Mouse (Mus musculus): ENCODE data around the gene Capn3. TPM values are rescaled to one million over a fixed set of nuclear protein-coding genes. Genes with fewer than 3 reads are reported as not detected.

The Capn3 gene
- total RNA-seq, 2 experiments from 2014 or later = 19.8 to 20.9 TPM

DNA sequence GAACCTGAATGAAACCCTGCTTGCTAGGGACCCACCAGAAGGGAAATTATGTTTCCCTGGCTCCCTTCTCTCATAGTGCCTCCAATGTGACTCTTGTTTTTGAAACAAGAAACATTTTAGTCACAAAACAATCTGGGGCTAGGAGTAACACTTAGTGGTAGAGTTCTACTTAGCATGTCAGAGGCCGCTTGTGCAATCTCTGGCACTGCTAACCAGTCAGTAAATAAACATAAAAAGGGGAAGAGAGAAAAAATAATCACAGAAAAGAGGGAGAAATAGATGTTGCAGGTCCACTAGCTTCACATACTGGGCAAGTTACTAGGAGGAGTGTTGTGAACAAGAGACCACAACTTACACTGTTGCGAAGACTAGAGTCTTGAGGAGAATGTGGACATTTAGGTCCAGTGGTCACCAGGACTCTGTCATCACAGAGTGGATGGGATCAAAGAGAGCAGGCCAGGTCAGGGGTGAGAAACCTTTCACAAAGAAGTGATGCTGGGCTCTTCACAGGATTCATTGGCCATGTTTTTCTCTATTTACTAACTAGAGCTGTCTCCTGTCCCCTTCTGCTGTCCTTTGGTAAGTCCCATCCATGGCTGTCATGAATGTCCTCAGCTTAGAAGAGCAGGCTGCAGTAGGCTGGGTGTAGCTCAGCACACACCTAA lies 9.0 kb downstream of the Capn3 start:
- H3K27ac ChIP-seq = no peak overlapping the region
- no peak for DNase-seq (ENCODE audit: low spot score in 2 of 2)
- TF ChIP-seq CTCF (conservative IDR thresholded peaks at IDR 0.05) = no peak
- no peak overlapping the region for H3K4me3 ChIP-seq

DNA sequence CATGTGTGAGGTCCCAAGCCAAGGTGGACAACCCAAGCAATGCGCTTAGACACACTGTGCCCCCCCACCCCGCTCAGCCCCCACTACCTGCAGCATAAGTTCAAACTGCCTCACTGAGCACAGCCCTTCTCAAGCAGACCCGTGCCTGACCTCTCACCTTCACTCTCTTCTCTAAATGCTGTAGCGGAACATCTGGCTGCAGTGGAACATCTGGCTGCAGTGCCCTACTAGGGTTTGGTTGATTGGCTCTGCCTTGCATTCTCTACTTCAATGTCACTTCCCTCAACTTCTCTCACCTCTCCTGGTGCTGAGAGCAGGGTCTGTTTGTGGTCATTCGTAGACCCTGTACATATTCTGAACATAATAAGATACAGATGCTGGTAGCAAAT lies 9.6 kb downstream of the Capn3 start:
- no peak overlapping the region for H3K4me3 ChIP-seq
- no peak for DNase-seq (ENCODE audit: low spot score in 2 of 2)
- TF ChIP-seq CTCF (conservative IDR thresholded peaks at IDR 0.05) = no peak
- H3K27ac ChIP-seq = no peak overlapping the region

DNA sequence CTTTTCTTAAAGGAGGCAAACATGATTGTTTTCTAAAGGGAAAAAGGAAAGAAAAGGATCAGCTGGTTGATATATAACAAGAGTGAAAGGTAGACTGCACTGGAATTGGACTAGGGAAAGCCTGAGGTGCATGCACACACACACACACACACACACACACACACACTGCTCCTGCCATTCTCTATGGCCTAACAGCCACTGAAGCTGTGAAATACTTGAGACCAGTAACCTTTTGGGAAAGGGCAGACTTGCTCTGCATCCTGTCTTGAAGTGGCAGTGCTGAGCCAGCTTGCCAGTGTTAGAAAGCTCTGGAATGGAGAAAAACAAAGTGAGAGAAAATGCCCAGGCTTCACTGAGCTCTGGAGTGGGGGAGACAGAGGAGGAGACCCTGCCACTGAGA lies 12.2 kb downstream of the Capn3 start:
- DNase-seq (ENCODE audit: low spot score in 2 of 2) = no peak

DNA sequence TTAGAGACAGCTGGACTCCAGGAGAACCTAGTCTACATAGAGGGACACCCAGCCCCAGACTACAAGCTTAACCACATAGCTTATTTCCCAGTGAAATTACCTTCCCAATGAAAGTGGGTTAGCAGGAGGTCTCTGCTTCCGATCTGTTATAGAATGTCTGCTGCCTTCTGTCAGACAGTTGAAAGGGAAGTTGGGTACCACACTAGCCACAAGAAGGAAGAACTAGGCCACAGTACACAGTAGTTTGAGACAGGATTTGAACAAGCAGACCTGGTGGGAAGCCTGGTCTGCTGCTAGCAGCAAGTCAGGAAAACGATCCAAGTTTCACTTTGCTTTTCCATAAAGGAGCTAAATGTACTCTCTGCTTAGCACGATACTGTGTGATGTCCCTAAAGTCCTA lies 13.4 kb downstream of the Capn3 start:
- no peak overlapping the region for H3K4me3 ChIP-seq
- no peak for DNase-seq (ENCODE audit: low spot score in 2 of 2)
- no peak for TF ChIP-seq CTCF (conservative IDR thresholded peaks at IDR 0.05)
- no peak overlapping the region for H3K27ac ChIP-seq

More for the DNA sequence above, 12.2 kb downstream of the Capn3 start:
- TF ChIP-seq CTCF (conservative IDR thresholded peaks at IDR 0.05) = no peak
- Histone ChIP-seq H3K27ac (no peak overlapping the region), H3K4me3 (no peak overlapping the region)

DNA sequence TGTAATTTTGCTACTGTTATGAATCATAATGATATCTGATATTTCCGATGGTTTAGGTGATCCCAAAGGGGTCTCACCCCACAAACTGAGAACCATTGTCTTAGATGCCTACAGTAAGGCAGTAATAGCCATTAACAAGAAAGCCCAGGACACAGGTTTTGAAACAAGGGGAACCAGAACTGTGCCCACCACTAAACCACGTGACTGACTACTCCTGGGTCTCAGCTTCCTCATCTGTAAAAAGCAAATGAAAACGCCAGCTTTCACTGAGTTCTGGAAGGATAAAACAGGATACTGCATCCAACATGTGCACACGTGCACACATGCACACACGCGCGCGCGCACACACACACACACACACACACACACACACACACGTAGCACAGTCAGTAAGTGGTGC lies 13.9 kb downstream of the Capn3 start:
- H3K4me3 ChIP-seq = no peak overlapping the region
- TF ChIP-seq CTCF (conservative IDR thresholded peaks at IDR 0.05) = no peak

DNA sequence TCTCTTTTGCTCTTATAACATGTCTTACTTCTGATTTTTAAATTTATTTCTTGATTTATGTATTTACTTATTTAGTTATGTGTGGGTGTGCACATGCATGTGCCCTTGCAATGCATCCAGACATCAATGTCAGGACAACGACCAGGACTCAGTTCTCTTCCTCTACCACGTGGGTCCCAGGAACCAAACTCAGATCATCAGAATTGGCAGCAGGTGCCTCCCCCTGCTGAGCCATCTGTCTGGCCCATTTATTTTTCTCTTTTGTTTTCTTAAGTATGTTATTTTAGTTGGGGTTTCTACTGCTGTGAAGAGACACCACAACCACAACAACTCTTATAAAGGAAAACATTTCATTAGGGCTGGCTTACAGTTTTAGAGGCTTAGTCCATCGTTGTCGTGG lies 15.0 kb downstream of the Capn3 start:
- DNase-seq (ENCODE audit: low spot score in 2 of 2) = no peak
- no peak for TF ChIP-seq CTCF (conservative IDR thresholded peaks at IDR 0.05)
- no peak overlapping the region for H3K4me3 ChIP-seq
- H3K27ac ChIP-seq = no peak overlapping the region

More for the DNA sequence above, 13.9 kb downstream of the Capn3 start:
- no peak overlapping the region for H3K27ac ChIP-seq
- DNase-seq (ENCODE audit: low spot score in 2 of 2) = no peak

DNA sequence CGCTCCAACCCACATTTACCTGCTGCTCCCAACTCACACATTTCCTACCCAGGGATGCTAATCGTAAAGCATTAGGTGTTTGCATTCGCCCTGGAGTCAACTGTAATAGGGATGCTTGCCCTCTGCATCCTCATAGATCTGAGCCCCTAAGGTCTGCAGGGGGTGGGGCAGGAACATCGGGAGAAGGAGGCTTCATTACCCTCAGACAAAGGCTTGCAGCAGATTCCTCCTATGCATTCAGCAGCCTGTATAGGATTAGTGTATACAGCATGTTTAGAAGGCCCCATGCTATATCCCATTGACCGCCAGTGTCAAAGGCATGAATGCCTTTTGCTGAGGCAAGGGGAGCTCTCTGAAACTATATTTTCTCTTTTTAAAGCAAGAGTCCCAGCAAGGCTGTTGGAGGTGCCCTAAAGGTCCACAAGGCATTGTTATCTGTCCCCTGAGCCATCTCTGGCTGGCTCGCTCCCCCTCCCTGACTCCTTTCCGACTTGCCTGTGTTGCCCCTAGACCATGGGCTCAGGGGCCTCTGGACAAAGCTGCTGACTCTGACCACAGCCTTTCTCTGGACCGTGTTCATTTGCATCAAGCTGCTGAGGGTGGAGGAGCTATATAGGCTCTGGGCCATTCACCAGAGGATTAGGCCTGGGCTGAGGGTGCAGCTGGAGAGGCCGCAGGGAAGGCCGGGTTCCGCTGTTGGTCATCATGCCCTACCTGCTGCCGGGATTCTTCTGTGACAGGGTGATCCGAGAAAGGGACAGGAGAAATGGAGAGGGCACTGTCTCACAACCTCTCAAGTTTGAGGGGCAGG lies 20.7 kb downstream of the Capn3 start:
- no peak for DNase-seq (ENCODE audit: low spot score in 2 of 2)
- no peak for TF ChIP-seq CTCF (conservative IDR thresholded peaks at IDR 0.05)
- Histone ChIP-seq H3K4me3 (no peak overlapping the region), H3K27ac (no peak overlapping the region)

DNA sequence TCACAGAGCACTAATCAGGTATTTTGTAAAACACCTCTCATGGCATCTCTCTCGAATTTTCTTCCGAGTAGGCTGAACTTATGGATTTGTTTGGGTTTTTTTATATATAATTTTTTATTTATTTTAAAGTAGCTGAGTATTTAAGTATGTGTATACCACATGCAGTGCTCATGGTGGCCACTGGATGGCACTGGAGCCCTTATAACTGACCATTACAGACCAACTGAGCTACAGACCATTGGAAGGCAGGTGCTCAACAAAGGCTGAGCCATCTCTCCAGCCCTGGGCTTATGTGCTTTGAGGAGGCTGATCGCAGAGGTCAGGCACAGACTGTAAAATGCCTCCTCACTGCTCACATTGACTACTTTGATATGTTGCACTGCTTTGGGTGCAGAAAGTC lies 22.8 kb downstream of the Capn3 start:
- Histone ChIP-seq H3K4me3 (no peak overlapping the region), H3K27ac (no peak overlapping the region)
- peak; percentile 83 for TF ChIP-seq CTCF (conservative IDR thresholded peaks at IDR 0.05)
- DNase-seq (ENCODE audit: low spot score in 2 of 2) = peak; percentile 33 to 70

DNA sequence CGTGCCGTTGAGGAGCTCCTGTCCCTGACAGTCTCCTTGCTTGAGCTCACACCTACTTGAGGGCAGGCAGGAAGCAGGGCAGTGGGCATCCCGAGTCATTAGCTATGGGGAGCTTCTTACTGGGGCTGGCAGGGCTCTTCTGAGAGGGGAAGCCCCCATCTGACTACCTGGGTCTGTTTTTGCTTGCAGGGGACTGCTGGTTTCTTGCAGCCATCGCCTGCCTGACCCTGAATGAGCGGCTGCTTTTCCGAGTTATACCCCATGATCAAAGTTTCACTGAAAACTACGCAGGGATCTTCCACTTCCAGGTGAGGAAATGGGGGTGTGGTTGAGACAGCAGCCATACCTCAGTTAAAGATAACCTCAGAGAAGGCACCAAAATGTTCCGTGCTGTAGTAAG lies 26.1 kb downstream of the Capn3 start:
- H3K27ac ChIP-seq = no peak overlapping the region
- no peak for DNase-seq (ENCODE audit: low spot score in 2 of 2)
- TF ChIP-seq CTCF (conservative IDR thresholded peaks at IDR 0.05) = no peak

DNA sequence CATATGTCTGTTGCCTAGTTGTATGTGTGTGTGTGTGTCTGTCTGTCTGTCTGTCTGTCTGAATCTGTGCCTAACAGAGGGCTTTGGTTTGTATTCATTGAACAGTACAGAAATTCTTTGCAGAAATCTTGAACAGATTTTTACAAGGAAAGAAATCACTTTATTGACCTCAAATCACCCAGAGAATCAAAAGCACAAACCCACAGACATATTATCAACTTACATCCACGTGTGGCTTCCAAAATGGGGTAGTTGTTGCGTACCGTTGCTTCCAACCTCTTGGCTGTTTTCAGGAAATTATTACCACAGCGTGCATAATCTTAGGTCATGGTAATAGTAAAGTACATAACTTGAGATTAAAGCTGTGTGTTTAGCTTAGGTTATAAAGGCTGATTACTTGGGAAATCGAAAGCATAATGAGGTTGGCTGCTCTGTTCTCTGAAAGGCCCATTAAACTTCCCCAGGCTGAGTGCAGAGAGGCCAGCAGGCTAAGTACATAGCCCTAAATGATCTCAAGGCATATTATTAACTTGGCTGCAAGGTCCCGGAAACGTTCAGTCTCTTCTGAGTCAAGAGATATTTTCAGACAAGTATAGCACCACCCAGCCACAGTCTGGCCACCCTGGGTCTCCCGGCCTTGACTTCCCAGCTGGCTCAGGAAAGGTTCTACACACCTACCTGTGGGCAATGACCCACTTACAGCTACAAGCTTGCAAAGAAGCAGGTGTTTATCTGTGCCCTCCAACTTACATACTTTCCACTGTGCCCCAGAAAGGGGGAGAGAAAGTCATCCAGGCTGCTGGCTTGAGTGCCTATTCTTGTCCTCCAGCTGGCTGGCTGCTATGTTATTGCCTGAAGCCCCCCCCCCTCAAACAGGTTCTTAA lies 26.9 kb downstream of the Capn3 start:
- Histone ChIP-seq H3K4me3 (no peak overlapping the region), H3K27ac (no peak overlapping the region)
- no peak for DNase-seq (ENCODE audit: low spot score in 2 of 2)
- no peak for TF ChIP-seq CTCF (conservative IDR thresholded peaks at IDR 0.05)

More for the DNA sequence above, 26.1 kb downstream of the Capn3 start:
- H3K4me3 ChIP-seq = no peak overlapping the region

DNA sequence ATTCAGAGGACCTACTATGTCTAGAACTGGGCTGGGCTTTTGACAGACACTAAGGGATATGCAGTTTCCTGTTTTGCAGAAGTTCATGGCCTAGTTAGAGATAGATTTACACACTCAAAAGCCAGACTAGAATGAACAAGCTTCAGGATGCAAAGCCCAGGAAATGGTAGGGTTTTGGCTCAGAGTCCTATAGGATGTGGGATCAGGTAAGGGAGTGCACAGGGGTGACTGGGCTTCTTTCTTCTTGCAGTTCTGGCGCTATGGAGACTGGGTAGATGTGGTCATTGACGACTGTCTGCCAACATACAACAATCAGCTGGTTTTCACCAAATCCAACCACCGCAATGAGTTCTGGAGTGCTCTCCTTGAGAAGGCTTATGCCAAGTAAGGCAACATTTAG lies 28.4 kb downstream of the Capn3 start:
- DNase-seq (ENCODE audit: low spot score in 2 of 2) = no peak
- H3K27ac ChIP-seq = no peak overlapping the region
- no peak for TF ChIP-seq CTCF (conservative IDR thresholded peaks at IDR 0.05)
- no peak overlapping the region for H3K4me3 ChIP-seq

DNA sequence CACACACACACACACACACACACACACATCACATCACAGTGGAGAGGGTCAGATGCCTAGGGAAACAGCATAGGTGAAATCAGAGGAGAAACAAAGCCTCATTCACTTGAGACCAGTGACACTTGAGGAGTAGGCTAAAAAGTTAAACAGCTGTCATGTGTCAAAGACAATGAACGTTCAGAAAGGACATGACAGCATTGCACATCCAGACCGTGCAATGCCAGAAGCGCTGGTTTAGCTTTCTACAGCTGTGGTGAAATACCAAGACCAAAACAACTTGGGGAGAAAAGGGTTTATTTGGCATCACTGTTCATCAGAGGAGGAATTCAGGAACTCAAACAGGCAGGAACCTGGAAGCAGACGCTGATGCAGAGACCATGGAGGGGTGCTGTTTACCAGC lies 37.4 kb downstream of the Capn3 start:
- no peak for TF ChIP-seq CTCF (conservative IDR thresholded peaks at IDR 0.05)
- H3K4me3 ChIP-seq = no peak overlapping the region
- H3K27ac ChIP-seq = no peak overlapping the region
- no peak for DNase-seq (ENCODE audit: low spot score in 2 of 2)

DNA sequence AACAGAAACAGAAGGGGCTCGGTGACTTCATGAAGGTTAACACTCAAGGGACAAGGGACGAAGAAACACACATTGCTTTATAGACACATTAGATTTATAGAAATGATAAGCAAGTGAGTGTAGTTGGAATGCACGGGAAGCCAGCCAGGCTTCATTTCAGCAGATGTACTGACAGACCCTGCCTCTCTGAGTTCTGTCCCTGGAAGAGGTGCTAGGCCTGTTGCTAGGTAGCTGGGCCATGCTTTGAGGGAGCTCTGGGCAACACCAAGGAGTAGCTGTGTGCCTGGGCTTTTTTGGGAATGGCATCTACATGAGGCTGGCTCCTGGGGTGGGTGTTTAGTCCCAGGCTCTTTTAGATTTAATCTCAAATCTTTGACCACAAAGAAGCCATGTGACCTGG lies 40.7 kb downstream of the Capn3 start:
- Histone ChIP-seq H3K27ac (peak overlapping the region; percentile 88), H3K4me3 (peak overlapping the region; percentile 34)
- TF ChIP-seq CTCF (conservative IDR thresholded peaks at IDR 0.05) = no peak
- peak; percentile 52 to 67 for DNase-seq (ENCODE audit: low spot score in 2 of 2)
